ENCODE assay signal across 8 mouse cellular contexts in the genomic region with DNA sequence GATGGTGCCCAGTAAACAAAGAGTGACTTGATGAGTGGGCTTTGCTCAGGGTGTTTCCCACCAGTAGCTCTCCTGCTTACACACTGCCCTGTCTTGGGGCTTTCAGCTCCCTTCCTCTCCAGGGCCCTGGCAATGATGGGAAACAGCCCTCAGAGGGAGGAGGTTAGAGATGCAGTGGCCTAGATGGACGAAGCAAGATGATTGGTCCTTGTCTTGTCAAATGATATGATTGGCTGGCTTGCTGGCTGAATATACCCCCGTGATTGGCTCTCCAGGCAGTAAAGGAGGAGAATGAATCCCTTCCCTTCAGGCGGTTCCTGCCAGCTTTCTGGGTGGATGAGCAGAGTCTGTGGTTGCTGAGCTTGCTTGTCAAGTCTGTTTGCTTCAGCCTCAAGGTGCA.
DNase-seq lines count a peak whose midpoint lies in the region; ATAC-seq lines count a peak whose summit lies in the region.

No protein-coding gene starts in this region.

- whole genome bisulfite sequencing in lung, embryonic 15.5 days: 9% methylated on average over 3 of the region's 3 CpGs
- 2% methylated on average over 3 of the region's 3 CpGs for WGBS in midbrain, embryonic 15.5 days

- H3K36me3 ChIP-seq in lung, embryonic 15.5 days: no peaks in the 10 kb centered on the region
- H3K36me3 ChIP-seq in midbrain, embryonic 15.5 days (replicated peaks): no peaks in the 10 kb centered on the region

- H3K9ac ChIP-seq in lung, embryonic 15.5 days: no peak overlapping the region
- H3K9ac ChIP-seq in midbrain, embryonic 15.5 days: peak overlapping the region; percentile 40

- no peaks in the 10 kb centered on the region for H3K27me3 ChIP-seq in lung, embryonic 15.5 days
- no peaks in the 10 kb centered on the region for H3K27me3 ChIP-seq in midbrain, embryonic 15.5 days (replicated peaks)

- H3K4me3 ChIP-seq in lung, embryonic 15.5 days: no peak overlapping the region
- H3K4me3 ChIP-seq in midbrain, embryonic 15.5 days: peak overlapping the region; percentile 31

- peak; percentile 81 for ATAC-seq in lung, embryonic 15.5 days (ENCODE audit: borderline replicate concordance, extremely low read depth, low FRiP score, low TSS enrichment)
- ATAC-seq in midbrain, embryonic 15.5 days (replicated peaks): peak; percentile 98

- H3K4me2 ChIP-seq in lung, embryonic 15.5 days: no peak overlapping the region
- peak overlapping the region; percentile 54 for H3K4me2 ChIP-seq in midbrain, embryonic 15.5 days

- DNase-seq in lung, postnatal 36 days: no peak
- peak; percentile 88 for DNase-seq in cerebellum, adult 9-11 months
- peak; percentile 64 to 75 for DNase-seq in frontal cortex, postnatal 10 days (ENCODE audit: low spot score in 2 of 2)
- DNase-seq in layer of hippocampus, adult 8-10 months (ENCODE audit: low spot score in 2 of 2): peak; percentile 70 to 90
- DNase-seq in thymus, postnatal 0 days (ENCODE audit: low spot score): no peak
- DNase-seq in adipocyte (ENCODE audit: low spot score): no peak

- H3K27ac ChIP-seq in lung, embryonic 15.5 days: no peak overlapping the region
- H3K27ac ChIP-seq in midbrain, embryonic 15.5 days: peak overlapping the region; percentile 82

- no peaks in the 10 kb centered on the region for H3K4me1 ChIP-seq in lung, embryonic 15.5 days
- H3K4me1 ChIP-seq in midbrain, embryonic 15.5 days: peaks cover 13% of the 10 kb centered on the region

- no peaks in the 10 kb centered on the region for H3K9me3 ChIP-seq in lung, embryonic 15.5 days
- H3K9me3 ChIP-seq in midbrain, embryonic 15.5 days: no peaks in the 10 kb centered on the region

Comparison
In these comparisons a context has a peak if more than half of its experiments do, and no peak if none do; other contexts are left out.
1. DNase-seq: peak in cerebellum, adult 9-11 months (single experiment), frontal cortex, postnatal 10 days (2 of 2) and layer of hippocampus, adult 8-10 months (2 of 2); none in lung, postnatal 36 days (single experiment), thymus, postnatal 0 days (single experiment) and adipocyte (single experiment).